Mouse (Mus musculus): Measurements from ENCODE around the gene Ube4a.
A peak's percentile ranks its signal among the peaks of the same experiment; 100 is the strongest.

Gene Ube4a

GRCm38 (mm10) chr9:44965126-44965832 lies at the start of gene Ube4a:
TSS of gene Ube4a (minus strand) at chr9:44965600.
- peak; percentile 98 for DNase-seq (ENCODE audit: low read depth)

- no peak for DNase-seq (ENCODE audit: low read depth)
Observed at GRCm38 (mm10) chr9:45014879-45015278, 49.5 kb upstream of the Ube4a start.

GRCm38 (mm10) chr9:45011291-45011690 lies 45.9 kb upstream of the Ube4a start:
- DNase-seq (ENCODE audit: low read depth) = no peak

- DNase-seq (ENCODE audit: low read depth) = no peak
Observed at GRCm38 (mm10) chr9:45010461-45010860, 45.1 kb upstream of the Ube4a start.

GRCm38 (mm10) chr9:45009180-45010078 lies 44.0 kb upstream of the Ube4a start, which contains the start of gene Cd3e:
TSS of gene Cd3e (minus strand) at chr9:45009627.
- DNase-seq (ENCODE audit: low read depth) = no peak

GRCm38 (mm10) chr9:45008342-45008741 lies 42.9 kb upstream of the Ube4a start:
- DNase-seq (ENCODE audit: low read depth) = no peak

GRCm38 (mm10) chr9:45007404-45007803 lies 42.0 kb upstream of the Ube4a start:
- DNase-seq (ENCODE audit: low read depth) = no peak

GRCm38 (mm10) chr9:45000249-45000648 lies 34.8 kb upstream of the Ube4a start:
- no peak for DNase-seq (ENCODE audit: low read depth)

GRCm38 (mm10) chr9:44999776-45000175 lies 34.4 kb upstream of the Ube4a start:
- DNase-seq (ENCODE audit: low read depth) = no peak

GRCm38 (mm10) chr9:44999171-44999570 lies 33.8 kb upstream of the Ube4a start:
- no peak for DNase-seq (ENCODE audit: low read depth)

GRCm38 (mm10) chr9:44998138-44998537 lies 32.7 kb upstream of the Ube4a start:
- DNase-seq (ENCODE audit: low read depth) = no peak

GRCm38 (mm10) chr9:44996590-44996989 lies 31.2 kb upstream of the Ube4a start:
- DNase-seq (ENCODE audit: low read depth) = no peak

- no peak for DNase-seq (ENCODE audit: low read depth)
Observed at GRCm38 (mm10) chr9:44994962-44995361, 29.6 kb upstream of the Ube4a start.

- peak; percentile 45 for DNase-seq (ENCODE audit: low read depth)
Observed at GRCm38 (mm10) chr9:44993268-44993667, 27.9 kb upstream of the Ube4a start.

- peak; percentile 8 for DNase-seq (ENCODE audit: low read depth)
Observed at GRCm38 (mm10) chr9:44992271-44992670, 26.9 kb upstream of the Ube4a start.

GRCm38 (mm10) chr9:44991821-44992220 lies 26.4 kb upstream of the Ube4a start:
- no peak for DNase-seq (ENCODE audit: low read depth)

GRCm38 (mm10) chr9:44986976-44987375 lies 21.6 kb upstream of the Ube4a start:
- DNase-seq (ENCODE audit: low read depth) = no peak

- no peak for DNase-seq (ENCODE audit: low read depth)
Observed at GRCm38 (mm10) chr9:44986242-44986781, 20.9 kb upstream of the Ube4a start.

GRCm38 (mm10) chr9:44985721-44986161 lies 20.3 kb upstream of the Ube4a start:
- DNase-seq (ENCODE audit: low read depth) = no peak

GRCm38 (mm10) chr9:44983001-44983400 lies 17.6 kb upstream of the Ube4a start:
- no peak for DNase-seq (ENCODE audit: low read depth)

GRCm38 (mm10) chr9:44982531-44982930 lies 17.1 kb upstream of the Ube4a start:
- DNase-seq (ENCODE audit: low read depth) = no peak

- DNase-seq (ENCODE audit: low read depth) = no peak
Observed at GRCm38 (mm10) chr9:44982081-44982480, 16.7 kb upstream of the Ube4a start.

- no peak for DNase-seq (ENCODE audit: low read depth)
Observed at GRCm38 (mm10) chr9:44981676-44982075, 16.3 kb upstream of the Ube4a start, which contains the start of gene Cd3d. TSS of gene Cd3d (plus strand) at chr9:44981786.
